Mouse (Mus musculus) heart, embryonic 13.5 days (tissue): ENCODE measurements around the gene Gadl1. TPM values are rescaled to one million over a fixed set of nuclear protein-coding genes. Genes with fewer than 3 reads are reported as not detected.

Experiments used
- ATAC-seq: fragments of 200-750 bp; cut with Nextera tagmentation; 2 replicates; pipeline ENCODE4 v1.8.0; 2017; ENCODE audit warnings: moderate TSS enrichment; ENCODE audit not compliant: insufficient number of reproducible peaks, low FRiP score, low TSS enrichment; ENCODE audit errors: extremely low read depth
- H3K27ac ChIP-seq: fragments of 300-500 bp; sonication (generic); replicated peaks from 2 replicates; pipeline ENCODE4 v1.5.1; 2015; ENCODE audit warnings: moderate library complexity, mild to moderate bottlenecking, inconsistent platforms
- H3K27me3 ChIP-seq: fragments of 300-500 bp; sonication (generic); replicated peaks from 2 replicates; pipeline ENCODE4 v1.6.1; 2015; ENCODE audit warnings: mild to moderate bottlenecking, inconsistent platforms
- H3K36me3 ChIP-seq: fragments of 300-500 bp; sonication (generic); 2 replicates; pipeline ENCODE4 v1.6.1; 2015; ENCODE audit warnings: mild to moderate bottlenecking, inconsistent platforms
- H3K4me1 ChIP-seq: fragments of 300-500 bp; sonication (generic); 2 replicates; pipeline ENCODE4 v1.6.1; 2015; ENCODE audit warnings: inconsistent platforms
- H3K4me2 ChIP-seq: fragments of 300-500 bp; sonication (generic); 2 replicates; pipeline ENCODE4 v1.6.1; 2015; ENCODE audit warnings: inconsistent platforms, mild to moderate bottlenecking, moderate library complexity
- H3K4me3 ChIP-seq: fragments of 300-500 bp; sonication (generic); 2 replicates; pipeline ENCODE4 v1.5.1; 2015; ENCODE audit warnings: moderate library complexity, mild to moderate bottlenecking, inconsistent platforms
- H3K9ac ChIP-seq: fragments of 300-500 bp; sonication (generic); 2 replicates; pipeline ENCODE4 v1.6.1; 2015; ENCODE audit warnings: inconsistent platforms, mild to moderate bottlenecking, moderate library complexity
- H3K9me3 ChIP-seq: fragments of 300-500 bp; sonication (generic); 2 replicates; pipeline ENCODE4 v1.6.1; 2016; ENCODE audit warnings: inconsistent platforms
- WGBS: fragments of 180-500 bp; shearing (Covaris S2); methylation state at CpG from one replicate; pipeline ENCODE4 v1.1.7; 2015; ENCODE audit warnings: mixed read lengths; 5-methylcytosine and 5-hydroxymethylcytosine counted together
- polyA plus RNA-seq: library from polyadenylated mRNA; unstranded; fragments of >200 nt; fragmentation: Nextera tagmentation; extraction: Ambion mirVana; gene quantifications from 2 replicates; pipeline ENCODE4 v1.2.1, GENCODE M21; 2015

Gadl1 gene
- polyA plus RNA-seq, 1 experiment from 2014 or later: 0.48 TPM

DNA sequence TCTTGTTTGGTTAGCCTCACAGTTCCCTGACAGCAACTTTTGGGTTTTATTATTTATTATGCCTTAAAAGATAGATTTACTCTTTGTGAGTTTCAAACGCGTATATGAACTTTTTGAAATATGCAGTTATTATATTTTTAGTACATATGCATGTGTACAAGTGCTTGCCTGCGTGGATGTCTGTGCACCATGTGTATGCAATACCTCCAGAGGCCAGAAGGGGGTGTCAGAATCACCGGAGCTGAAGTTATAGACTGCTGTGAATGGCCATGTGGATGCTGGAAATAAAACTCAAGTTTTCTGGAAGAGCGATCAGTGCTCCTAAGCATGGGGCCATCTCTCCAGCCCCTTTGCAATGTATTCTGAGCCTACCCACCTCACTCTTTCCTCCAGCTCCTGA is 28.7 kb downstream of the Gadl1 start:
- H3K4me1 ChIP-seq: peaks cover 26% of the 10 kb centered on the region
- H3K9me3 ChIP-seq: no peaks in the 10 kb centered on the region
- H3K27me3 ChIP-seq: no peaks in the 10 kb centered on the region
- no peaks in the 10 kb centered on the region for H3K36me3 ChIP-seq
- H3K27ac ChIP-seq: no peak overlapping the region
- no peak overlapping the region for H3K9ac ChIP-seq
- WGBS: 87% methylated on average over 5 of the region's 5 CpGs
- H3K4me3 ChIP-seq: no peak overlapping the region
- H3K4me2 ChIP-seq: no peak overlapping the region
- no peak for ATAC-seq

DNA sequence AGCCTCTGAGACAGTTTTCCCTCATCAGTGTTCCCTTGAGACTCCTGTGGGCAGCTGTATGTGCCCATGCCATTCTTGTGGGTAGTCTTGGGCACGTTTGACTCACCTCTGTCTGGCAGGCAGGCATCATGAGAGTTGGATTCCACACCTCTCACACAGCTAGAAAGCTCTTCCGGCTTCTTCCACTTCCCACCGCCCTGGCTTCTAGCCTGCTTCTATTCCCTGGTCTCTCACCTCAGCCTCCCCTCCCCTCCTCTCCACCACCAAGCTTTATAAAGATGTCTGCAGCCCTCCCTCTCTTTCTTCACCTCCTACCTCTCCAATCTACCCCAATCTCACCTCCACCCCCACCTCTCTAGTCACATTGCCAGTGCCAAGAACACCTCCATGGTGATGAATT is 30.2 kb downstream of the Gadl1 start:
- WGBS: 81% methylated on average over 3 of the region's 3 CpGs
- Histone ChIP-seq H3K9me3 (no peaks in the 10 kb centered on the region), H3K27me3 (no peaks in the 10 kb centered on the region), H3K36me3 (no peaks in the 10 kb centered on the region), H3K4me1 (peaks cover 17% of the 10 kb centered on the region), H3K9ac (no peak overlapping the region), H3K4me2 (no peak overlapping the region), H3K27ac (no peak overlapping the region), H3K4me3 (no peak overlapping the region)
- no peak for ATAC-seq

DNA sequence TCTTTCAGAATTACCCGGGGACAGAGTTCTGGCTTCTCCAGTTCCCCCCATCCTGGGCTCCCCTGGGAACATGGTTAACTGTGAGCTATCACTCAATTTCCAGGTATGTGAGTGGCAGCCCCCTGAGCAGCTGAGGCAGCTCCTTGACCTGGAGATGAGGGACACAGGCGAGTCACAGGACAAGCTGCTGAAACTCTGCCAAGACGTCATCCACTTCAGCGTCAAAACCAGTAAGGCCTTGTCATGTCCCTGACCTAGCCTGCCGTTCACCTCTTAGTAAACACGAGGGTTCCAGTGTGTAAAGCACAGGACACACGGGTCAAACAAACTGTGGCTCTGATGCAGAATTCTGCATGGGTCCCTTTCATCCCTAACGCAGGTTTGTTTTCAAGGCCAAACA is 31.9 kb downstream of the Gadl1 start:
- Histone ChIP-seq H3K27me3 (no peaks in the 10 kb centered on the region), H3K27ac (no peak overlapping the region), H3K9me3 (no peaks in the 10 kb centered on the region), H3K9ac (no peak overlapping the region), H3K4me2 (no peak overlapping the region), H3K36me3 (no peaks in the 10 kb centered on the region), H3K4me1 (peaks cover 16% of the 10 kb centered on the region), H3K4me3 (no peak overlapping the region)
- ATAC-seq: no peak
- WGBS: 44% methylated on average over 8 of the region's 8 CpGs

DNA sequence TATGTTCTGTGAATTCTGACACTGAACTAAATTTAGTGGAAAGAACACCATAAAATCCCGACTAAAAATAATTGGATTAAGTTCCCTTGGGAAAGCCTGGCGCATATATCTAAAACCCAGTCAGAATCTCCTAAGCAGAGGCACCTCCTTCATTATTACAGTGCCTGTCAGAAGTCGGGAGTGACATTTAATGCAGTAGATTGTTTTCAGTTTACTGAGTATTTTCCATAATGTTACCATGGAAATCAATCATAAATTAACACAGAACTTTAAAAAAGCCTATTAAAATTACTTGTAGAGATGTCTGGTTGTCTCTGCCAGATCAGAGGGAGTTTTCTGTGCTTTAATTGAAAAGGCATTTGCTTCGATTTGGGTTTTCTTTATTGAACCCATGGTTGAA is 33.2 kb downstream of the Gadl1 start:
- Histone ChIP-seq H3K4me2 (no peak overlapping the region), H3K4me3 (no peak overlapping the region), H3K9ac (no peak overlapping the region), H3K4me1 (peaks cover 16% of the 10 kb centered on the region), H3K9me3 (no peaks in the 10 kb centered on the region), H3K27me3 (no peaks in the 10 kb centered on the region), H3K36me3 (no peaks in the 10 kb centered on the region), H3K27ac (no peak overlapping the region)
- 73% methylated on average over 4 of the region's 4 CpGs for WGBS
- ATAC-seq: no peak

DNA sequence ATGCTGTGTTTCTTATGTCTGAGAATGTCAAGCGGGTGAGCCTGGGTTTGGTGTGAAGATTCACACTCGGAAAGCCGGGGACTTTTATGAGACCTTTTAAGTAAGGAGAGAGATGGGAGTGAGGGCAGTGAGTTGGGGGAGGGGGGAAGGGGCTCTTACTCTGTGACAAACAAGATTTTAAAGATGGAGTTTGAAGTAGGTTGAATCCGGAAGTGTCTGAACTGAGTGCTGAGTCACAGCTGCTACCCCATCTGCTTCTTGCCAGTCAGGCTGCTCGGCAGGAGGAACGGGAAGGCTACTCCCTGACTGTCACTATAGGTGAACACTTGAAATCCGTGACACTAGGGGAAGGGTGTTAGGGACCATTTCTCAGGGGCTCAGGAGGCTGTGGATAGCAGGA is 33.7 kb downstream of the Gadl1 start:
- no peak; the same call in 1 of the 2 replicates for ATAC-seq
- Histone ChIP-seq H3K27ac (no peak overlapping the region), H3K36me3 (no peaks in the 10 kb centered on the region), H3K9me3 (no peaks in the 10 kb centered on the region), H3K4me3 (no peak overlapping the region), H3K9ac (no peak overlapping the region), H3K4me1 (peaks cover 16% of the 10 kb centered on the region), H3K27me3 (no peaks in the 10 kb centered on the region), H3K4me2 (no peak overlapping the region)
- WGBS: 20% methylated on average over 7 of the region's 7 CpGs

DNA sequence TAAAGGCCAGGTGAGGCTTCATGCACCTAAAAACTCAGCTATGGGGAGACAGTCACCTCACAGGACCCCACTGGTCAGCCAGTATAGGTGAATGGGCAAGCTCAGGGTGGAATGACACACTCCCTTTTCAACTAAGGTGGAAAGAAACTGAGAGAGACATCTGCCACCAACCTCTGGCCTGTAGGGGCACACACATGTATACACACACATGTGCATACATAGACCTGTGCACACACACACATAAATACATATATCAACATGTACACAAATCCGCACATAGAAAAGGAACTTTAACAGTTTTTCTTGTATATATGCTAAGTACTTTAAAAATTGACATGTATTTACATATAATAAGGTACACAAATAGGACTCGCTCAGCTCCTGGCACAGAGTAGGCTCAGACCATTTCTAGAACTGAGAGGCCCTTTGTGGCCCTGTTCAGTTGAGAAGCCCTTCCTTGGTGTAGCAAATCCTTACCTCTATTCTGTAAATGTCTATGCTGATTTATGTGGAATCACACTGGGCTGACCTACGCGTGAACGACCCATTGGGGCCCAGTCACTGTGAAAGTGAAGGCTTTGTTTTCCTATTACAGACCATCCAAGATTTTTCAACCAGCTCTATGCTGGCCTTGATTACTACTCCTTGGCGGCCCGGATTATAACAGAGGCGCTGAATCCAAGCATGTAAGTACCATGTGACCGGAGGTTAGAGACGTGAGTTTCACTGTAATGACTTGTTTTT is 34.5 kb downstream of the Gadl1 start:
- peaks cover 16% of the 10 kb centered on the region for H3K4me1 ChIP-seq
- no peak overlapping the region for H3K27ac ChIP-seq
- no peaks in the 10 kb centered on the region for H3K36me3 ChIP-seq
- H3K4me2 ChIP-seq: no peak overlapping the region
- WGBS: 89% methylated on average over 10 of the region's 10 CpGs
- no peak for ATAC-seq
- no peak overlapping the region for H3K4me3 ChIP-seq
- no peak overlapping the region; the same call in 1 of the 2 replicates for H3K9ac ChIP-seq
- no peaks in the 10 kb centered on the region for H3K27me3 ChIP-seq
- H3K9me3 ChIP-seq: no peaks in the 10 kb centered on the region

DNA sequence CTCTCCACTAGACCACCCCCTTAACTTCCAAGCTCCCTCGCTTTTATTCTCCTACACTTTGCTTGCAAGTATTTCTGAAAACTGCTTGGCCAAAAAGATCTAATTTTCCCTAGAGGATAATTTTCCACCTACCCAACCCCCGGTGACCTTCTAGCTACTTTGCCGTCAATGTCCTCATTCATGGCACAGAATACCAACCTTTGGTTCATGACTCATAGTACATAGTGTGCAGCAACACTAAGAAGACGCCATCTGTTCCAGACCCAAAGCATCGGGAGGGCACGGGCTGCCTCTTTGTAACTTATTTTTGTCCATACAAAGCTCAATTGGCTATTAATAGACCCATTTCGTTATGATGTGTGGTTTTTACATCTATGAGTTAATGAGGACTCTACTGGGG is 55.8 kb downstream of the Gadl1 start:
- ATAC-seq: no peak
- Histone ChIP-seq H3K9ac (no peak overlapping the region), H3K4me2 (no peak overlapping the region), H3K27me3 (no peaks in the 10 kb centered on the region), H3K4me1 (no peaks in the 10 kb centered on the region), H3K9me3 (no peaks in the 10 kb centered on the region), H3K4me3 (no peak overlapping the region), H3K27ac (no peak overlapping the region), H3K36me3 (no peaks in the 10 kb centered on the region)
- WGBS: 74% methylated on average over 7 of the region's 7 CpGs

DNA sequence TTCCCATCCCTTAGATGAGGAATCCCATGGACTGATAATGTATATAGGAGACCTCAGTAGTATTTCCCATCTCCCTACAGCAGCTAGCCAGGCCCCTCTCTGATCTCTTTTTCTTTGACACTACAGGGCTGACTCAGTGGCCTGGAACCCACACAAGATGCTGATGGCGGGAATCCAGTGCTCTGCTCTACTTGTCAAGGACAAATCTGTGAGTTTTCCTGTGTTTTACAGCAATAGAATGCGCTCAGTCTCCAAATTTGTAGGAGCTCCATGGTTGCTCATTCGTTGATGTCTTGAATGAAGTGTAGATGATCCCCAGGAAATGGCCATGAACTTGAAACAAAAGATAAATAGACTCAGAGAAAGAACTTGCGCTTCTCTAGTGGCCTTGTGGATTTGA is 56.9 kb downstream of the Gadl1 start:
- Histone ChIP-seq H3K4me2 (no peak overlapping the region), H3K9ac (no peak overlapping the region), H3K4me3 (no peak overlapping the region), H3K9me3 (no peaks in the 10 kb centered on the region), H3K27ac (no peak overlapping the region), H3K36me3 (no peaks in the 10 kb centered on the region), H3K27me3 (no peaks in the 10 kb centered on the region), H3K4me1 (no peaks in the 10 kb centered on the region)
- ATAC-seq: no peak
- 71% methylated on average over 4 of the region's 4 CpGs for WGBS

DNA sequence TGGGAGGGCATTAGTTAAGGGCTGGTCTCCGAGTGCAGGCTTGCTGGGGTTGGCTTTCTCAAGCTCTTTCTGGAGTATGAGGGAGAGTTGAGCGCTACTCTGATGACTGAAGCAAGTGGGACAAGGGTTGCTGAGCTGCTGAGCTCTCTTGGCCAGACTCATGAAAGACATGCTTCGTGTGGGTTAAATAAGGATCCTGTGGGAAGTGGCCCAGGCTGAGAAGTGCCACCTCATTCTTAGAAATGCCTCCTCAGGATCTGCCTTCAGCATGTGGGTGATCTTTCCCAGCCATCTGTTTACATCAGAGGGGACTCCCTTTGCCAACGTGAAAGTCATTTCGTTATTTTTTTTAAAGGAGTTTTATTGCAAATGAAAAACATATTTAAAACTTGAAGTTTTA is 57.5 kb downstream of the Gadl1 start:
- Histone ChIP-seq H3K9ac (no peak overlapping the region), H3K27me3 (no peaks in the 10 kb centered on the region), H3K4me3 (no peak overlapping the region), H3K9me3 (peaks cover 3% of the 10 kb centered on the region; the same call in 1 of the 2 replicates), H3K4me2 (no peak overlapping the region), H3K36me3 (no peaks in the 10 kb centered on the region), H3K27ac (no peak overlapping the region), H3K4me1 (no peaks in the 10 kb centered on the region)
- WGBS: 73% methylated on average over 5 of the region's 5 CpGs
- no peak for ATAC-seq

DNA sequence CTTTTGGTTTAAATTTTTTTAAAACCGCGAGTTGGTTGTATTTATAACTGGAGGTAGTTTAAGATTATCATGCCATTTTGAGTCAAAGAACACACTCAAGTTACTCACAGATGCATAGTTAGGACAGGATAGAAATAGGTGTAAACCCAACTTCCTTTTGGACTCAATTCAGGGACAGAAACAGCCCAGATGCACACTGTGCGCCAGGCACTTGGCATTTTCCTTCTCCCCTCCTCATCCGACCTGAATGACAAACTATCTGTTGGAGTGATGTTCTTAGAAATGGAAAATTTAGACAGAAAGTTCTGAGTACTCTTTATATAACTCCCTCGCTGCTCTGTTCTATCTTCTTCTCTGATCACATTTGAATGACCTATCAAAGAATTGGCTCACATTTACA is 58.4 kb downstream of the Gadl1 start:
- Histone ChIP-seq H3K9ac (no peak overlapping the region), H3K4me2 (no peak overlapping the region), H3K4me1 (no peaks in the 10 kb centered on the region), H3K36me3 (no peaks in the 10 kb centered on the region), H3K27ac (no peak overlapping the region), H3K9me3 (peaks cover 6% of the 10 kb centered on the region; the same call in 1 of the 2 replicates), H3K4me3 (no peak overlapping the region), H3K27me3 (no peaks in the 10 kb centered on the region)
- ATAC-seq: no peak
- WGBS: 81% methylated on average over 5 of the region's 5 CpGs

DNA sequence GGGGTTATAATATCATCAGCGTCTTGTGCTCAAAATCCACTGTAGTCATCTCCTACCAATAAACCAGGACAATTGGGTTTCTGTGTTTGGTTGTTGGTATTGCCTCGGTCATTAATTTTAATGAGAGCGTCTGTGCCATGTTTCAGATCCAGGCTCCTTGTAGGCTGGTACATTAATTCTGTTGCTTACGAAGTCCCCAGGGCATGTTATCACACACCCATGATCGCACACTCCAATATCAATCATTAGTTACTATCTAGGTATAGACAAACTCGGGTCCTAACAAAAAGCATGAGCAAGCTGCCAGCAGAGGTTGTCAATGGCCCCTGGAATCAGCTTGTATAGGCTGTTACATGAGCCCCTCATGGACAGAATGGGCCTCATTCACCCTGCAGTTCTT is 67.6 kb downstream of the Gadl1 start:
- 83% methylated on average over 6 of the region's 6 CpGs for WGBS

DNA sequence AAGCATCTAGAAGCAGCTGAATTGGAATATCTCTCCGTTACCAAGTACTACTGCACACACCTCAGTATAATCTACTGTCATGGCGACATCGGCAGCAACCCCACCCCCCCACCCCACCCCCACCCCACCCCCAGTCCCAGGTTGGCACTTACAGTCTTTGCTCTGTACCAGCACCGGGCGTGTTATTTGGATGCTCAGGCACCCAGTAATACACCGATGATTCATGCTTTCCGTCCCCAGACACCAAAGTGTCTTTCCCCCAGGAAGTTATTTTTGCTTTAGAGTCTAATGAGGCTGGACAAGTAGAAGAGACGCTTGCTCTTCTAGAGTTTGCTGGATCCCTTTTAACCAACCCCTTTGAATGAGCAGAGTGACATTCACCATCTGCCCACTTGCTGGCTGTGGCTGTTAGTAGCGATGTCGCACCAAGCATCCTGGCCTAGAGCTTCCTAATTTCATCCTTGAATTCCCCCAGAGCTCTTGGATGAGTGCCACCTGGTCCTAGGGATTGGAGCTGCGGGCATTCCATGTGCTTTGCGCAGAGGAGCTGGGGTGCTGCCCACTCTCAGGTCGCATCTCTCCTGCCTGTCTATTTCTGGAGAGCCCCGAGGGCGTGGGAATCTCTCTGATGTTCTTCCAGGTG is 68.5 kb downstream of the Gadl1 start:
- Histone ChIP-seq H3K36me3 (no peaks in the 10 kb centered on the region), H3K27ac (no peak overlapping the region), H3K4me2 (no peak overlapping the region), H3K9me3 (peaks cover 8% of the 10 kb centered on the region), H3K9ac (no peak overlapping the region), H3K4me1 (0 out of 2 replicates have a peak, but pooled peaks cover 4% of the 10 kb centered on the region), H3K4me3 (no peak overlapping the region), H3K27me3 (no peaks in the 10 kb centered on the region)
- ATAC-seq: no peak
- 71% methylated on average over 15 of the region's 15 CpGs for WGBS

More for the DNA sequence above, 67.6 kb downstream of the Gadl1 start:
- peaks cover 10% of the 10 kb centered on the region for H3K9me3 ChIP-seq
- no peak overlapping the region for H3K9ac ChIP-seq
- ATAC-seq: no peak
- H3K27ac ChIP-seq: no peak overlapping the region
- H3K4me1 ChIP-seq: 0 out of 2 replicates have a peak, but pooled peaks cover 4% of the 10 kb centered on the region
- H3K36me3 ChIP-seq: no peaks in the 10 kb centered on the region
- H3K27me3 ChIP-seq: no peaks in the 10 kb centered on the region
- H3K4me2 ChIP-seq: no peak overlapping the region
- H3K4me3 ChIP-seq: no peak overlapping the region
